Mouse (Mus musculus) heart, postnatal 14 days (tissue): ENCODE results near the gene Kif13a. TPM values are rescaled to one million over a fixed set of nuclear protein-coding genes. Genes with fewer than 3 reads are reported as not detected.

Source experiments
- DNase-seq, 2 experiments: peaks; one replicate each; pipeline ENCODE4 v3.0.0; 2021 to 2022
- intact Hi-C: fragments of 180-260 bp; cut with DNase I; formaldehyde crosslinking; loops from one replicate; pipeline ENCODE4 v1.15.1; 2025
- total RNA-seq, 2 experiments: library from RNA; stranded (reverse); gene quantifications; 2 replicates each; pipeline ENCODE4 v1.2.3; 2021

Kif13a gene
- total RNA-seq, 2 experiments from 2014 or later = 95.6 to 104 TPM

GRCm38 (mm10) chr13:46928404-46928803 is 1.3 kb downstream of the Kif13a start:
- no peak for DNase-seq
- intact Hi-C loops = loop anchor here (2.0 kb wide), 2 partner anchors 86 to 90 kb away; partner anchors contain the start of gene Nhlrc1

DNA sequence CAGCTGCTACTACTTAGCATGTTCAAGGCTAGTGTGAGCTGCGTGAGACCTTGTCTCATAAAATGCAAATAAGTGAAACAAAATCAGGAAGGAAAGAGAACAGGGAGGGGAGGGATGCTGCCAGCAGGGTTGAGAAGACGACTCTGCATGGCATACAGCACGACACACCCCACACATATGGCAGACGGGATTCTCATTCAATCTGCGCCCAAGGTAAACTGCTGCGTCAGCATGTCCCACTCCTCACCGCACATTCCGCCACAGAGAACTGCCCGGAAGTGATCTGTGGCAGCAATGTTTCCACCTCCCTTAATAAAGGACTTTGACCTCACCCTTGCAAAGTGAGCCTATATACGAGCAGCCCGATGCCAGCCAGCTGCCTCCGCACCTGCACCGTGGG is 4.0 kb downstream of the Kif13a start:
- no peak for DNase-seq
- intact Hi-C loops = no loop called here

DNA sequence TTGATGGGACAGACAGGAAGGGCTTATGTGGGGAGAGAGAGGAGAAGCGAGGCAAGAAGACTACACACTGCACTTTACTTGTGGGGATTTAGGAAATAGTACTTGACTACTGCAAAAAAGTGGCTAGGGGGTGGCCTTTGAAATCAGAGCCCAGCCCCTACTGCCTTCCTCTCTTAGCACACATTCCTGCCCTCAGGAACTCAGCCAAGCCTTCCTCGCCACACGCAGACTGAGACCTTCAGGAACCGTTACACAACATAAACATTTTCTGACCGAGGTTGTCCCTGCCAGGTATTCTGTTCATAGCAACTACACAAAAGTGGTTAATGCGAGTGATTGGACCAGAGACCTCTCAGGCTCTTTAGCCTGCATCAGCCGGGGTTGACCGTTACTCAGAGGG is 8.1 kb downstream of the Kif13a start:
- intact Hi-C loops = no loop called here
- DNase-seq = no peak

- DNase-seq = no peak
- intact Hi-C loops = no loop called here
Observed at GRCm38 (mm10) chr13:46919797-46920196, 9.9 kb downstream of the Kif13a start.

DNA sequence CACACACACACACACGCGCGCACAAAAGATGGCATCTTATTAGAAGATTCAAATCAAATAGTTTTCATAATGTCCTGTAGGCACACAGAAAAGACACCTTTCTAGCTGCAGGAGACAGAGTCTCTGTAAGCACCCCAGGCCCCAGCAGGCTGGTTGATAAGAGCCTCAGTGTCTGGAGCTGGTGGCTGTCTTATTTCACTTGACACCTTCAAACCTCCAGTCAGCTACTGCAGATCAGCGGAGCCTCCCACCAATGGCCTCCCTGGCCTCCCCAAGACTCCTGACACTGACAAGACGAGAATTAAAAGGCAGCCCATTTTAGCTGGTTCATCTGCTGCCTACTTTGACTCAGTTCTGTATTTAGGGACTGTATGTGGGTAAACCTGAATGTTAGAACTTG is 11.2 kb downstream of the Kif13a start:
- intact Hi-C loops = no loop called here
- no peak for DNase-seq

DNA sequence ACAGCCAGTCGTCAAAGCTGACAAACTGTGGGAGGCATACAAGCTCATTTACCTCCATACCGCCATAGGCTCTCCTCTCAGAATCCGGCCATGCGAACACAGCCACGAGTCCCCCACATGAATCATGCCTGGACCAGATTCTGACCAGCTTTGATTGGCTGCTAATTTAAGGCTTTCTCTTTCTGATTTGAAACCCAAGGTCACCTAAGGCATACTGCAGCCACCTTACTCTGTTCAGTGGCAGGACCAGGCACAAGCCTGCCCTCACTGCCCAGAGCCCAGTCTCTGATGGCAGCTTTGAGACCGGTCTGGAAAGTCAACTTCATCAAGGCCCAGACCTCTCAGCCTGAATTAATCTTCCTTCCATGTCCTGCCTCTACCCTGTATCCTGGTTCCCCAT is 17.7 kb downstream of the Kif13a start:
- no peak for DNase-seq
- intact Hi-C loops = no loop called here

DNA sequence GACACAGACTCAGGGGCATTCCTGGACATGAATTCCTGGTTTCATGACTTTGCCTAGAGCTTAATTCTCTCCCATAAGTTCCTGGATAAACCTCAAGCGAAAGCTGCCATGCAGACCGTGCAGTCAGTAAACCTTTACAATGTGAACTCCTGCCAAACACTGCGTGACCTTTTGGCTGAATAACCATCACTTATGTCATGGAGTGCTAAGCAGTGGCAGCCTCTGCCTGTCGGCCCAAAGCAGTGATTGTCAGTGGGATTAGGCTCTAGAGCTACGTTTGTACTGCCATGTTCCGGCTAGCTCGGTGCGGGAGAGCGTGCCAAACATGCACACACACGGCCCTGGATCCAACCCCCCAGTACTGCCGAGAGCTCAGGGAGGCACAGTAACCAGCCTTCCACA is 18.6 kb downstream of the Kif13a start:
- intact Hi-C loops = no loop called here
- DNase-seq = no peak

- DNase-seq = no peak
- intact Hi-C loops = no loop called here
Observed at GRCm38 (mm10) chr13:46909946-46910345, 19.7 kb downstream of the Kif13a start.

- intact Hi-C loops = no loop called here
- no peak for DNase-seq
Observed at GRCm38 (mm10) chr13:46909005-46909565, 20.6 kb downstream of the Kif13a start.

GRCm38 (mm10) chr13:46908387-46908786 is 21.3 kb downstream of the Kif13a start:
- intact Hi-C loops = no loop called here
- DNase-seq = no peak

GRCm38 (mm10) chr13:46907861-46908260 is 21.8 kb downstream of the Kif13a start:
- intact Hi-C loops = no loop called here
- no peak for DNase-seq

- no peak for DNase-seq
- intact Hi-C loops = no loop called here
Observed at GRCm38 (mm10) chr13:46907115-46907514, 22.6 kb downstream of the Kif13a start.

- no peak for DNase-seq
- intact Hi-C loops = no loop called here
Observed at GRCm38 (mm10) chr13:46905971-46906370, 23.7 kb downstream of the Kif13a start.

- no peak for DNase-seq
- intact Hi-C loops = no loop called here
Observed at GRCm38 (mm10) chr13:46904982-46905621, 24.6 kb downstream of the Kif13a start.

DNA sequence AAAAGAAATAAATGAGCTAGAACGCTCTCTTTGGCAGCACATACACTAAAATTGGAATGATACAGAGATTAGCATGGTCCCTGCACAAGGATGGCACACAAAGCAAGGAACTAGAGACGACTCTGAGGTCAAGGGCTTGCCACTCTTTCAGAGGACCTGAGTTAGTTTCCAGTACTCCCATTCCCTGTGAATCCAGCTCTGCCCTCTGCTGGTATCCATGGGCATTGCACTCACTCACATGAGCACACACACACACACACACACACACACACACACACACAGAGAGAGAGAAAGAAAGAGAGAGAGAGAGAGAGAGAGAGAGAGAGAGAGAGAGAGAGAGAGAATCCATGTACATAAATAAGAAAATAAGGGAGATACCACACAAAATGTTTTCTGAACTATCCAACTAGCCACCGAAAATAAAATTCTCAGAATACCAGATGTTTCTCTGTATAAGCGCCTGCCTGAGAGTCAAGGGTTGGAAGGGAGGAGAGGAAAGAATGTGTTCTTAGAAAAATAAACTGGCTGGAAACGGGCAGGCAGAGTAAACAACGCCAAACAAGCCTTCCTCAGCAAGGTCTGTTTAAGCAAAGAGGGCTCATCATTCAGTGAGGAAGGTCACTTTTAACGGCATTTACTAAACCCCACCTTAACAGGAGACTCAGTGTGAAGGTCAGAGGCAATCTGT is 27.0 kb downstream of the Kif13a start:
- no peak for DNase-seq
- intact Hi-C loops = no loop called here

GRCm38 (mm10) chr13:46900870-46901555 is 28.7 kb downstream of the Kif13a start:
- DNase-seq = no peak
- intact Hi-C loops = no loop called here

DNA sequence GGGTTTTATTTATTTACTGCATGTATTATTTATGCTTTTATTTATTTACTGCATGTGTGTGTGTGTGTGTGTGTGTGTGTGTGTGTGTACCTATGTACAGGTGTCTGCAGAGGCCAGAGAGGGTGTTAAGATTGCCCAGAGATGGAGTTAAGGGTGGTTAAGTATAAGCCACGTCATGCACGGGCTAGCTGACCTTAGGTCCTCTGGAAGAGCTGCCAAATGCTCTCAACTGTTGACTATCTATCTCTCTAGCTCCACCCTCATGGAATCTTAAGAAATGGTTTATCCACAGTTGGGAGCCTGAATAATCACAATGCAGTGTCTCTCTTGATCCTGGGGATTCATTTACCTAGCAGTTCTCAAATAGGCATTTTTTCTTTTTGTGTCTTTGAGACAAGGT is 30.8 kb downstream of the Kif13a start:
- DNase-seq = no peak
- intact Hi-C loops = no loop called here

DNA sequence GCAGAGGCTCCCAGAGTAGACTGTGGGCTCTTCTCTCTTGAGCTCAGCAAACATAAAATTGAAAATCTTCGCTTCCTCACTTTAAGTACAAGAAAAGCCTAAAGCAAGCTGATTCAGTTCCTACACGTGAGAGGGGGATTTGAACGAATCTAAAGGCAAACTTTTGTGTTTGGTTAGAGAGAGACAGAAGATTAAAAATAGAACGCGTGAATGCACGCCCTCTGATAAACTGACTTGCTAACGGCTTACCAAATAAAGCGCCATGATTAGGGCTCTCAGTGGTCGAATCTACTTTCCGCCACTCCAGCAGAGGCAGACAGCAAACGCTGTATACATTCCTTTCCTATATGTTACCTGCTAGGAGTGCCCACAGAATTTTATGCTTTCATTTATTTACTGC is 31.3 kb downstream of the Kif13a start:
- no peak for DNase-seq

DNA sequence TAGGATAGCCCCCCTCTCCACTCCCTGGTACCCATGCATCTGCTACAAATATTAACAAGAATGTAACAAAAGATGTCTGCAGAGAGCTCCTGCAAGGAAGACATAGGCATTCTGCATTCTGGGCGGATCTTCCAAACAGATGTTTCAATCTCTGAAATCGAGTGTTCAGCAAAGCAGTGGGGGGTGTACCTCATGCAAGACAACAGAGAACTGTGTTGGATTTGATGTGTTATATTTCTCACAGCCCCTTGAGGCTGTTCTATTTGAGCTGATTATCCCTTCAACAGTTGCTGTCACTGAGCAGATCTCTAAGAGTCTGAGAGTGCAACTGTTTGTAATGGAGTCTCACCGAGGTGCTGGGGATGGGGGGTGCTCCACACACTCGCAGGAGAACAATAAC is 37.3 kb downstream of the Kif13a start:
- intact Hi-C loops = no loop called here
- DNase-seq = no peak

More for the DNA sequence above, 31.3 kb downstream of the Kif13a start:
- intact Hi-C loops = no loop called here

GRCm38 (mm10) chr13:46888150-46888683 is 41.5 kb downstream of the Kif13a start:
- intact Hi-C loops = no loop called here
- DNase-seq = no peak
